Mouse (Mus musculus): ENCODE results near the gene Phykpl. TPM values are rescaled to one million over a fixed set of nuclear protein-coding genes. Genes with fewer than 3 reads are reported as not detected.

The Phykpl gene
- total RNA-seq, 1 experiment from 2014 or later: 15.8 TPM

DNA sequence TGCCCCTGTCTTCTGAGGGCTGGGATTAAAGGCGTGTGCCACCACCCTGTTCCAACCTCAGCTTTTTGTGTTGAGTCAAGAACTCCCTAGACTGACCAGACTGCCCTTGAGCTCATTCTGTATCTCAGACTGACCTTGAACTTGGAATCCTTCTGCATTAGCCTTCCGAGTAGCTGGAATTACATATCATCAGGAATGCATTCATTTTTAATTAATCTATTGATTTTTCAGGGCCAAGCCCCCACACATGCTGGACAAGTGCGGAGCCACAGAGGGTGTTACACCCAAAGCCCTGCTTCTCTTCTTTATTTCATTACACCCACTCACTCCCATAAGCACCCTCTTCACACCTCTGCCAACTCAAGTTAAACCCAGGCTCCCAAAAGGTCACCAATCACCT, 49.2 kb downstream of the Phykpl start:
- no peak for ATAC-seq (replicated peaks; ENCODE audit: insufficient number of reproducible peaks, low FRiP score, low TSS enrichment, poor library complexity, severe bottlenecking)

DNA sequence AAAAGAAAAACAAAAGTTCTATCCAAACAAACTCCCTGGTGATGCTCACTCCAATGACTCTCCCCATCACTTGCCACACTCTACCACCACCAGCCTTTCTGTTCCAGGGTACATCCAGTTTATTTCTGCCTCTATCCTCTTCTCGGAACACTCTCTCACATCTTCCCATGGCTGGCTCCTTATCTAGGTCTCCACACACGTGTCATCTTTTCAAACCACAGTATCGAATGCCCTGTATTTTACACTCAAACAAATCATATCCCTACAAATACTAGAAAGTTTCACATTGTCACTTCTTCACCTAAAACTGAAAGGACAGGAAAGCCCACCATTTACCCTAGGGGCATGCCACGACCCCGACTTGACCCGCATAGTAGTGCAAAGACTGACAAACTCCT, 50.6 kb downstream of the Phykpl start:
- no peak for ATAC-seq (replicated peaks; ENCODE audit: insufficient number of reproducible peaks, low FRiP score, low TSS enrichment, poor library complexity, severe bottlenecking)

DNA sequence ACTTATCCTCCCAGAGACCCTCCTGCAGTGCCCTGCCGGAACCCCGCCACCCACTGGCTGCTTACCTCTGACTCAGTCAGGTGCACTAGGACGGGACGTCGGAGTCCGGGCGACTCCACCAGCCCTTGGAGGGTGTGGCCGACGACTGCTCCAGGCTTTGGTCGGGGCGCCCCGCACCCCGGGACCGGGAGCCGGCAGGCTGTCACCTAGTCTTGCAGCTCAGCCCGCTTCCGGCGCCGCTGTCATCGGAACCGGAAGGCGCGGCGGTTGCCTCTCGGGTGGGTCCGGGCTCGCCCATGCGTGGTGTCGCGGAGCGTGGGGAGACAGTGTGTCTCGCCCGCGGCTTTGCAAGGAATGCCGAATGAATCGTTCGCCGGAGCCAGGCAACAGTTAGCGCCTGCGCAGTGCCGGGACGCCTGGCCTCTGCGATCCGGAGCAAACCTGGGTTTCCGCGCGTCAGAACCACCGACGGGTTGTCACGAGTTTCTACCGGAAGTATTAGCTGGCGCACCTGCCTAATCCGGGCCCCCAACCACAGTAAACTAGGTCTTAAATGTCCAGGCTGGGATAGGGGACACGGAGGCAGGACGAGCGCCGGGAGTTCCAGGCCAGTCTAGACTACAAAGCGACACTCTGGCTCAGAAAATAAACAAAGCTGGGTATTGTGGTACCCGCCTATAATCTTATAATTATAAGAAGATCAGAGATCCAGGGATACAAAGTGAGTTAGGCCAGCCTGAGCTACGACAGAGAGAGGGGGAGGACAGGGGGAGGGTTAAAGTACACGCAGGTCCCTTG, 51.2 kb downstream of the Phykpl start, which contains the start of gene Rmnd5b:
Gene Rmnd5b (minus strand): TSS at position 372 of the 798 bp plus-strand sequence.
- ATAC-seq (replicated peaks; ENCODE audit: insufficient number of reproducible peaks, low FRiP score, low TSS enrichment, poor library complexity, severe bottlenecking): peak; percentile 41

DNA sequence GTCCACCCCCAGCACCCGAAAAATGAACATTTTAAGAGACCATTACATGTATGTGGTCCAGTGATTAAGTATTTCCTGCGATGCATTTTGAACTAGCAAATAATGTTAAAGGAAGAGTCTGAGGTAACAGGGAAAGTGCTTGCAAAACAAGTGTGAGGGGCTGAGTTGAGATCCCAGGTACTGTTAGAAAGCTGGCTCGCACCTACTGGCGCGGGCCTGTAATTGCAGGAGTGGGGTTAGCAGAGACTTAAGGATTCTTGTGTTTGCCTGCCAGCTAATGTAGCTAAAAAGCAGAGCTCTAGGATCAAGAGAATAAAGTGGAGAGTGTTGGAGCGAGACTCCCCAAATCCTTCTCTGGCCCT, 51.7 kb downstream of the Phykpl start:
- 0 out of 2 replicates have a peak, but pooled peaks have one; percentile 38 for ATAC-seq (replicated peaks; ENCODE audit: insufficient number of reproducible peaks, low FRiP score, low TSS enrichment, poor library complexity, severe bottlenecking)

DNA sequence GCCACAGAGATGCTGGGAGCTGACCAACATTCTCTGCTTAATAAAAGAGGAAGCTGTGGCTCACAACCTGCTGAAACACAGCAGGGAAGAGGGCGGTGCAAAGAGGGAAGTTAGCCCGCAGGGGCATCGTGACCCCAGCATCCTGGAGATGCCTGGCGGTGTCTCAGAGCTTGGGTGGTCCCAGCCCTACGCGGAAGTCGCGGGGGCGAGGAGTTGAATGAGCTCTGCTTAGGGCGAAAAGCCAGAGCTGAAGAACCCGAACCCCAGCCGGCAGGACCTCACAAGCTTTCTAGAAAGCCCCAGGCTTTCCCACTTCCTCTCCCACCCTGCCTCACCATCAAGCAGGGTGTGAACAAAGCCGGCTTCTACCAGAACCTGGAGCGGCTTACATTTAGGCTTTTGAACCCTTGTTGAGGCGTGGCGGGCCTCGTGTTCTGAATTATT, 53.4 kb downstream of the Phykpl start:
- peak; percentile 84 for ATAC-seq (replicated peaks; ENCODE audit: insufficient number of reproducible peaks, low FRiP score, low TSS enrichment, poor library complexity, severe bottlenecking)

DNA sequence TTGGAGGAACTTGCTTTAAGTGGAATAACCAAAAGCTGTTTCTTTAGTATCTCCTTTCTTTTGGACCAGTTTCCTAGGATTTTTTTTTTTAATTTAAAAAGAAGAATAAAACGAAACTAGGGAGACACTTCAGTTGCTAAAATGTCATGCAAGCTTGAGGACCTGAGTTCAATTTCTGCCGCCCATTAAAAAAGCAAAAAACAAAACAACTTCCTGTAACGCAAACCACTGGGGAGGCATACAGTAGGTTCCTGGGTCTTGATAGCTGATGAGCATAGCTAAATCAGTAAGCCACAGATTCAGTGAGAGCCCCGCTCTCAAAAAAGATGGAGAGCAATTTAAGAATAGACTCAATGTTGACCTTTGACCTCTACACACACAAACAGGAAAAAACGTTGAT, 53.9 kb downstream of the Phykpl start:
- no peak for ATAC-seq (replicated peaks; ENCODE audit: insufficient number of reproducible peaks, low FRiP score, low TSS enrichment, poor library complexity, severe bottlenecking)

DNA sequence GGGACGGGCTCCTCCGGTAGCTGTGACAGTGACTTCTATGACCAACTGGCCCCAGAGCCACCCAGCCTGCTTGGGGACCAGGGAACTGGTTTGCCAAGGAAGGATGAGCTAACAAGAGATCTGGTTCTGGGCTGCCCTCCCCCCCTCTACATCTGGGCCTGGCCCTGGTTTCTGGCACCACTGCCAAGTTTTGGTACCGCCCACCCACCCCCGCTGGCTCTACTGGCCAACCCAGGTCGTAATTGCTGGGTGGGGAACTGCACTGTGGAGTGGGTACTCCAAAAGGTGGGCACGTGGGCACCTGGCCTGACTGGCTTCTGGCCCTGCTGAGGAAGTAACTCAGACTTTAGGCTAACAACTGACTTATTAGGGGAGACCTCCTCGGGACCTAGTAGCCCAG, 56.2 kb downstream of the Phykpl start:
- ATAC-seq (replicated peaks; ENCODE audit: insufficient number of reproducible peaks, low FRiP score, low TSS enrichment, poor library complexity, severe bottlenecking): no peak

DNA sequence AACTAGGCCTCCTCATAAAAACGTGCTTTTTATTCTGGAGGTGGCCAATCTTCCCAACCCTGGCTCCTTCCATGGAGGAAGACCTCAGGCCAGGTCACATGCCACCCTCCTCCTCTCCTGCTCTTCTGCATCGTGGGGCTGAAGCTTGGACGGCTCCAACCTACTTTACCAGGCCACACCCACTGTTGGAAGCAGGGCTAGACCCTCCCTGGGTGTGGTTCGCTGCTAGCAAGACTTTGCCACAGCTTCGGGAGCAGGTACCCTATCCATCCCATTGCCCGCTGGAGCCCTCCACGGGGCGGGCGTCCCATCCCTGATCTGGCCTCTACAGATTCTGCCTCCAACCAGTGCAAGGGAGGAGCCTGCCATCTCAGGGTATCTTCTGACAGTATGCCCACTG, 58.6 kb downstream of the Phykpl start:
- ATAC-seq (replicated peaks; ENCODE audit: insufficient number of reproducible peaks, low FRiP score, low TSS enrichment, poor library complexity, severe bottlenecking): no peak

DNA sequence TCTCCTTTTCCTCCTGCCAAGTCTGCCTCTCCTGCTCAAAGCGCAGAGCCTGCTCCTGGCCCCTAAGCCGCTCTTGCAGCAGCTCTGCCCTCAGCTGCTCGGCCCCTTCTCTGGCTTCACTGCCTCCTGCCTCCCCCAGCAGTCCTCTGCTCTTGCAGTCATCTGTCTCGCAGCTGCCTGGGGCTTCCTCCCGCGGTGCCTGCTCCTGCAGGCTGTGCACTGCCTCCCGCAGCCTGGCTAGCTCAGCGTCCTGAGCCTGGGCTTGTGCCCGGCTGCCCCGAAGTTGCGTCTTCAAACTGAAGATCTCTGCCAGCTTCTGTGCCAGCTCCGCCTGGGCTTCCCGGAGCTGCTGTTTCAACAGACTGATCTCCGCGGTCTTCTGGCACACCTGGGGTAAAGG, 59.2 kb downstream of the Phykpl start:
- ATAC-seq (replicated peaks; ENCODE audit: insufficient number of reproducible peaks, low FRiP score, low TSS enrichment, poor library complexity, severe bottlenecking): no peak

DNA sequence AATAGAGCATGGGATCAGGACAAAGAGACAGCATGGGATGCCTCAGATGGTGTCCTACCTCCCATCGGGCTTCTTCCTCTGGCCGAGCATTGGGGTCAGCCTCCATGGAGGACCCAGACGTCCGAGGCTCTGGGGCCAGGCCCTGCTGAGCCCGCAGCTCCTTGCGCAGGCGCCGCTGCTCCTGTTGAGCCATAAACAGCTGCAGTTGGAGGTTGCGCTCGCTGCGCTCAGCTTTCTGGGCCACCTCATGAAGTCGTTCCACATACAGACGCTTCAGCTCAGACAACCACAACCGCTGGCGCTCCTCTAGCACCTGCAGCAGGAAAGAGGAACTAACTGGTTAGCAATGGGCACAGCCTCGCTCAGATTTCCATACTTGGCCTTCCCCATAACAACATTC, 59.7 kb downstream of the Phykpl start:
- ATAC-seq (replicated peaks; ENCODE audit: insufficient number of reproducible peaks, low FRiP score, low TSS enrichment, poor library complexity, severe bottlenecking): peak; percentile 64

DNA sequence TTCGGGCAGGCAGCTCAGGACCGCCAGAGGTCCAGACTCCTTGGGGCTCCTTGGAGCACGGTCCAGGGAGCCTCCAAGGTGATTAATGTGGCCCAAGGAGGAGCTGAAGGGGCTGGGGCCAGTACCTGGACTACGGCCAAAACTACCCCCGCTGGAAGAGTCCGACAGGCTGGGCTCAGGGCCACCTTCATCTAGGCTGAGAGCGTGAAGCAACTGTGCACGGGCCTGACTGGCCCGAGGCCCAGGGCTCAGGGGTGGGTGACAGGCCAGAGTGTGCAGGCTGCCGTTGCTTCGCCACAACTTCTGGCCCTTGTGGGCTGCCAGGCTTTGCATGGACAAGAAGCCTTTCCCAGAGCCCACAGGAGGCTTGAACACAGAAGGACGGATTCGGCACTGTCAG, 60.7 kb downstream of the Phykpl start:
- ATAC-seq (replicated peaks; ENCODE audit: insufficient number of reproducible peaks, low FRiP score, low TSS enrichment, poor library complexity, severe bottlenecking): no peak

DNA sequence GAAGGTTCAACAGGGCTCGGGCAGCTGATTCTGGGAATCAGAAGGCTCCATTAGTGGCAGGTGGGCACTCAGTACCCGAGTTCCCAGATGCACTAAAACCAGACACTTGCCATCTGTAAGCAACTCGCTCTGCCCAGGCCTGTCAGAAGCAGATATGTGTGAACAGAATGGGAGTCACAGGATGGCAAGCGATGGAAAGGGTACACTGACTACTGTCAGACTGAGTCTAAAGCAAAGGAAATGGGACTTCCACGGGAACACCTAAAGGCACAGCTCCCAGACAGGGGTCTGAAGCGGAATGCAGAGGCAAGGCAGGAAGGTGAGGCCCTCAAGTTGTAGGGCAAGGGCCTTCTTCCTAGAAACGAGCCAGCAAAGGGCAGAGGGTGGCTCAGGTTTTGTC, 61.7 kb downstream of the Phykpl start:
- ATAC-seq (replicated peaks; ENCODE audit: insufficient number of reproducible peaks, low FRiP score, low TSS enrichment, poor library complexity, severe bottlenecking): no peak

DNA sequence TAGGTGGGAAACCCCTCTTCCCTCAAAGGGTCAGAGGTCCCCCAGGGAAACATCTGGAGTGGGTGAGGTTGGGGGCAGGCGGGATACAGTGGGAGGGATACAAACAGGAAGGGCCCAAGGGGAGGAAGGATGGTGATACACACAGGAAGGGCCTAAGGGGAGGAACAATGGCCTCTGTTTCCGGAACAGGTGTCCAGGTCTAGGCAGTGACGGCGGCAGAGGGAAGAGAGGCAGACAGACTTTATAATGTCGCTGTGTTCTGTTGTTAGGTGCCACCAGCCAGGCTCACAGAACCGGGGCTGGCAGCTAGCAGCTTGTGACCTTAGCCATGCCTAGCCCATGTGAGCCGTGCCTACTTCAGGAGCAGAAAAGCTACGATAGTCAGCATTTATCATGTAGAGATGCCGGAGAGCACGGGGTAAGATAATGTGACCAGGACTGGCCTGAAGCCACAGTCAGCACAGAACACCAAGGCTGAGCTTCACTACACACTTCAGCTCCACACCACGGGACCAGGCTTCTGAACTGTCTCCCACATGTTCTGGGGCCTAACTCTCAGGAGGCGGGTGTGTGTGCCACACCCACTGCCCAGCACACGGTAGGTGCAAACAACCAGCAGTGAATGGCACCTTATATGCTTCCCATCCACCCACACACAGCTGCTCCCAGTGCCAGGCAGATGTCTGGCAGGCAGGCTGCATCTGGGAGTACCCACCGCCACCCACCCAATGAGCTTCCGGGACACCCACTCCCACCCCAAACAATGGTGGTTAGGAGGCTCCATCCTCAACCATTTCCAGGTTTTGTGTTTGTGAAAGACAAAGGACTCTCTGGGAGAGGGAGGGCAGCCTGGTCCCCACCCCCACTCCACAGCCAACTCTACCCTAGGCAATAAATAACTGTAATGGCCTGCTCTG, 62.5 kb downstream of the Phykpl start:
- ATAC-seq (replicated peaks; ENCODE audit: insufficient number of reproducible peaks, low FRiP score, low TSS enrichment, poor library complexity, severe bottlenecking): no peak

DNA sequence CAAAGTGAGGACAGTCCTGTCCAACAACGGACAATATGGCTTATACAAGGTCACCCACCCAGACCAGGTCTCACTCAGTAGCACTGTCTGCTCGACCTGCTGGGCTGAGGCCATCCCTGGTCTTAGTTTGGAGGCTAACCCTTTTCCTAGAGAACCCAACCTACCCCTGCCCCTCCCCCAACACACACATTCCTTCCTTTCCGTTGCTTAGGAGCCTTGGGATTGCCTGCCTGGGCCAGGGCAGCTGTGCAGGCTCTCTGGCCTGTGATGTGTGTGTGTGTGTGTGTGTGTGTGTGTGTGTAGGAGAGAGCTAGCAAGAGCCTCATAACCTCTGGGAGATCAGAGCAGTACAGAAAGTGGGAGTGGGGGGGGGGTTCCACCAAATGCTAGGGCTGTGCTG, 64.0 kb downstream of the Phykpl start:
- no peak for ATAC-seq (replicated peaks; ENCODE audit: insufficient number of reproducible peaks, low FRiP score, low TSS enrichment, poor library complexity, severe bottlenecking)

DNA sequence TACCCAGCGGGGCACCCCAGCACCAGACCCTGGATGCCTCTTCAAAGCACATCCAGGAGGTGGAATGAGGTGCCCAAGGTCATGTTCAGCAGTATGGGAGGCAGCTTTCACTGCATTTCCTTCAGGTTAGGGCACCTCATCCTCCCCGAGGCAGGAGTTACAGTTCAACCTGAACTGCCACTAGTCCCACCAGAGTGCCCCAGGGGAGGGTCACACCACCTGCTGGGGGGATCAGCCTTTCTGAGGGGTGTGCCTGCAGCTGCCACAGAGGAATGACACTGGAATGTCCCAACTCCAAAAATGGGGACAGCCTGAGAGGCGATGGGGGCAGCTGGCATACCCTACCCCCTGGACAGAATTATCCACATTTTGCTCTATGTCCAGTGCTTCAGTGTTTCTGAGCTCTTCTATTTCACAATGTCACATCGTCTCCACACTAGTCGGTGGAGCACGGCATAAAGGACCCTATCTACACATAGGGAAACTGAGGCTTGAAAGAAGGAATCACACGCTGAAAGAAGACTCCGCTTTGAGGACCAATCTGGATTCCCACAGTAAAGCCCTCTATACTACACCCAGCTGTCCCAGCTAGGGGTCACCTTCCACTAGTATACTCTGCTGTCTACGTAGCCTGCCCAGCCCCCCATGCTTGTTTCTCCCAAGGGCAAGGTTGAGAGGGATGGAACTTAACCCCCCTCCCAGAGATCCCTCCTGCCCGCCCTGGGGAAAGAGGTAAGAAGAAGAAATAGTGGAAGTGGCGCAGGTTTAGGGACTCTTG, 64.7 kb downstream of the Phykpl start:
- no peak for ATAC-seq (replicated peaks; ENCODE audit: insufficient number of reproducible peaks, low FRiP score, low TSS enrichment, poor library complexity, severe bottlenecking)

DNA sequence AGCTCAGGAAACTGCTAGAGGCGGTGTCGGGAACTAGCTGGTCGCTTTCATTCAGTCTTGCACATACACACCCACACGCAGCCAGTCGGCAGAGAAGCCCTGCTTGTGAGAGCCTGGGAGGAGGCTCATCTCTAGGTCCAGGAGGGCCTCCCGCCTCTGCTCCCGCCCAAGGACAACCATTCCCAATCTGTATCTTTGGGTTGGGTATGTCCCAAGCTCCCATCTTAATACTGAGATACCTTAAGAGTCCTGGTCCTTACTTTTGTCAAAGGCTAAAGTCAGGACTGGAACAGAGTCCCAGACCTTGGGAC, 65.3 kb downstream of the Phykpl start:
- no peak for ATAC-seq (replicated peaks; ENCODE audit: insufficient number of reproducible peaks, low FRiP score, low TSS enrichment, poor library complexity, severe bottlenecking)

DNA sequence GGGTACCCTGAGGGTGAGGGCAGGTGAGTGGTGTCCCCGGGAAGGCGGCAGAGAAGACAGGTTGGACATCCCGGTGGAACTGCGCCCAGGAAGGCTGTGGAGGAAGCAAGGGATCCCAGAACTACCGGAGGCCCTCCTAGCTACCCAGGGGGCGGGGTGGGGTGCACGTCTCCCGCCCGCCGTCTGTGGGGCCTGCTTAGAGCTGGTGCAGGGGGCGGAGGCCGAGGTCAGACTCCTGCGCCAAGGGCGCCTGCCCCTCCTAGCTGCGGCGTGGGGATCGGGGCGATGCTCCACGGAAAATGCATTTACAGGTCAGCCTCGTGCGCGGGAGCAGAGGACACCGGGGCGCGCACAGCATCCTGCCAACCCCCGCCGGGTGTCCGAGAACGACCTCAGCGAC, 65.7 kb downstream of the Phykpl start:
- no peak for ATAC-seq (replicated peaks; ENCODE audit: insufficient number of reproducible peaks, low FRiP score, low TSS enrichment, poor library complexity, severe bottlenecking)

DNA sequence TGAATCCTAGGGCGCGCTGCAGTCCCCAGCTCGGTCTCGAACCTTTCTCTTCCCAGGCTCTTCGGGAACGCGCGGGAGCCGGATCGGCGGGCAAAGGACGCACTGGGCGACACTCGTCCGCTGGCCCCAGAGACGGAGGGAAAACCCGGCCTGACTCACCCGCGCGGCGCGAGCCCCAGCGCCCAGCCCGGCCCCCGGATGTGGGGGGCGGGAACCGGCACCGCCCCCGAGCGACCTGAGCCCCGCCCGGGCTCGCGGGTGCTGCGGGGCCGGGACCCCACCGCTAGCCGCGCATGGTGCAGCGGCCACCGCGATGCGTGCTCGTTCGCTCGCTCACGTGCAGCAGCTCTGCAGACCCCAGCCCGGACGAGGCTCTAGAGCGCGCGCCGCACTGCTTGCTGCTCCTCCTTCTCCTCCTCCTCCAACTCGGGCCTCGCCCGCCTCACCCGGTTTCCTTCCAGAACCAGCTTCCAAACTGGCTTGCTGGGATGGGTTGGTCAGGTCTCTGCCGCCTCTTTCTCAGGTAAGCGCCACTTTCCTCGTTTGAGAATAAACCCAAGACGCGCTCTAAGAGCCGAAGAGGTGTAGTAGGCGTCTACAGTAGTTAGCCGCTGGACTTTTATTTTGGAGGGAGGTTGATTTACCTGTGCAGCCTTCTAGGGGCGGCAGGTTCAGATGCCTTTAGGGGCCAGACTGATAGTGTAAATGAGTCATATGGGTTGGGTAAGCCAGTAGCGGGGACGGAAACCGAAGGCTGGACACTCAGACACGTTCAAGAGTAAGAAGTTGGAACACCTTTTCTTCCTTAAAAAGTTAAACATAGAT, 66.3 kb downstream of the Phykpl start, which contains the start of the genes N4bp3 and D930048N14Rik:
Gene N4bp3 (minus strand): TSS at position 152 of the 825 bp plus-strand sequence.
Gene D930048N14Rik (plus strand): TSS at position 264 of the 825 bp plus-strand sequence.
- no peak for ATAC-seq (replicated peaks; ENCODE audit: insufficient number of reproducible peaks, low FRiP score, low TSS enrichment, poor library complexity, severe bottlenecking)

Measured in monocyte, adult 5-6 weeks (primary cell).